Mouse (Mus musculus): ENCODE results near the gene Fxyd5.

Fxyd5 gene

GRCm38 (mm10) chr7:31041023-31041407 is 1.3 kb downstream of the Fxyd5 start:
- DNase-seq (ENCODE audit: low spot score in 2 of 2), result no peak

GRCm38 (mm10) chr7:31040281-31041022 is 1.8 kb downstream of the Fxyd5 start:
- no peak for DNase-seq (ENCODE audit: low spot score in 2 of 2)

- DNase-seq (ENCODE audit: low spot score in 2 of 2), result no peak
Measured at GRCm38 (mm10) chr7:31039011-31039410, 3.3 kb downstream of the Fxyd5 start.

- no peak for DNase-seq (ENCODE audit: low spot score in 2 of 2)
Measured at GRCm38 (mm10) chr7:31037675-31038074, 4.6 kb downstream of the Fxyd5 start.

GRCm38 (mm10) chr7:31036917-31037316 is 5.4 kb downstream of the Fxyd5 start:
- DNase-seq (ENCODE audit: low spot score in 2 of 2), result peak in 1 of 2 experiments; percentile 38

GRCm38 (mm10) chr7:31035291-31035690 is 7.0 kb downstream of the Fxyd5 start:
- peak in 1 of 2 experiments; percentile 48 for DNase-seq (ENCODE audit: low spot score in 2 of 2)

GRCm38 (mm10) chr7:31034789-31035188 is 7.5 kb downstream of the Fxyd5 start:
- peak; percentile 46 to 57 for DNase-seq (ENCODE audit: low spot score in 2 of 2)

- DNase-seq (ENCODE audit: low spot score in 2 of 2), result peak; percentile 83 to 87
Measured at GRCm38 (mm10) chr7:31033409-31034165, 8.7 kb downstream of the Fxyd5 start.

GRCm38 (mm10) chr7:31031731-31032130 is 10.6 kb downstream of the Fxyd5 start:
- no peak for DNase-seq (ENCODE audit: low spot score in 2 of 2)

GRCm38 (mm10) chr7:31030717-31031116 is 11.6 kb downstream of the Fxyd5 start:
- no peak for DNase-seq (ENCODE audit: low spot score in 2 of 2)

GRCm38 (mm10) chr7:31028609-31029008 is 13.7 kb downstream of the Fxyd5 start:
- no peak for DNase-seq (ENCODE audit: low spot score in 2 of 2)

- DNase-seq (ENCODE audit: low spot score in 2 of 2), result peak; percentile 53
Measured at GRCm38 (mm10) chr7:31017104-31017901, 25.0 kb downstream of the Fxyd5 start.

- DNase-seq (ENCODE audit: low spot score in 2 of 2), result no peak
Measured at GRCm38 (mm10) chr7:31012971-31013370, 29.3 kb downstream of the Fxyd5 start.

GRCm38 (mm10) chr7:31008889-31009288 is 33.4 kb downstream of the Fxyd5 start:
- no peak for DNase-seq (ENCODE audit: low spot score in 2 of 2)

- DNase-seq (ENCODE audit: low spot score in 2 of 2), result no peak
Measured at GRCm38 (mm10) chr7:31008175-31008574, 34.1 kb downstream of the Fxyd5 start.

- no peak for DNase-seq (ENCODE audit: low spot score in 2 of 2)
Measured at GRCm38 (mm10) chr7:31007775-31008174, 34.5 kb downstream of the Fxyd5 start.

- peak; percentile 78 to 83 for DNase-seq (ENCODE audit: low spot score in 2 of 2)
Measured at GRCm38 (mm10) chr7:31002650-31003049, 39.6 kb downstream of the Fxyd5 start.

GRCm38 (mm10) chr7:31000505-31001020 is 41.7 kb downstream of the Fxyd5 start:
- DNase-seq (ENCODE audit: low spot score in 2 of 2), result peak; percentile 78 to 88

- DNase-seq (ENCODE audit: low spot score in 2 of 2), result no peak
Measured at GRCm38 (mm10) chr7:30996491-30996890, 45.8 kb downstream of the Fxyd5 start.

- no peak for DNase-seq (ENCODE audit: low spot score in 2 of 2)
Measured at GRCm38 (mm10) chr7:30993986-30994385, 48.3 kb downstream of the Fxyd5 start.

- no peak for DNase-seq (ENCODE audit: low spot score in 2 of 2)
Measured at GRCm38 (mm10) chr7:30992148-30992547, 50.1 kb downstream of the Fxyd5 start.

Data from spleen, postnatal 36 days (tissue).